10 mouse cellular contexts compared by ENCODE assay signal in the genomic region with DNA sequence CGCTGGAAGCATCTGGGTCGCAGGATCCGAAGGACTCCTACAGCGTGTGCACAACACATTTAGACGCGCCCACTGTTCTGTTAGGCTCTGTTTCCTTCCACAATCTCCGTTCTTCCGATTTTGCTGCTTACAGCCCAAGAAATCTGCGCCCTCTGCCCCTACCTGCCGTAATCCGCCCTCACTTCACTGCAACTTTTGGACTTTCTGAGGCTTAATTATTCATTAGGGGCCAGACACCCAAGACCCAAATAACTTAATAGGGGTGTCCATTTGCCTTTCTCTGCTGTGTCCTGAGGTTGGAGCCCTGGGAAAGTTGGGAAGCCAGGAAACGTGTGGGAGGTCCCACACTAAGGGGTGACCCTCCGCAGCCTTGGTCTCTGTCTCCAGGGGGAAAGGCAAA. TPM values are rescaled to one million over a fixed set of nuclear protein-coding genes. Genes with fewer than 3 reads are reported as not detected.
DNase-seq lines count a peak whose midpoint lies in the region; ATAC-seq and TF ChIP-seq lines count a peak whose summit lies in the region.
"Had no signal": no experiment of that assay in that cellular context is flagged by ENCODE, and none has a peak within 500 bp of the region (broad histone marks: within the 10 kb centered on the region; RNA-seq: fewer than 3 reads in every experiment).

No protein-coding gene starts in this region.

- H3K4me2 ChIP-seq in forebrain, embryonic 11.5 days (ENCODE audit: low read depth, low read length, severe bottlenecking), result peak overlapping the region; percentile 82; the same call in 1 of the 2 replicates
- H3K4me2 ChIP-seq in forebrain, embryonic 14.5 days (ENCODE audit: low read length), result no peak overlapping the region; the same call in 1 of the 2 replicates
- peak overlapping the region; percentile 89 for H3K4me2 ChIP-seq in hindbrain, postnatal 0 days (ENCODE audit: low read depth, low read length)
- H3K4me2 ChIP-seq in liver, embryonic 15.5 days, result peak overlapping the region; percentile 84

- ATAC-seq in forebrain, embryonic 11.5 days (replicated peaks; ENCODE audit: low FRiP score), result no peak
- no peak for ATAC-seq in forebrain, embryonic 14.5 days
- peak; percentile 41 for ATAC-seq in CD4-positive, CD25-positive, alpha-beta regulatory T cell, adult 4 months
- no peak for ATAC-seq in hindbrain, postnatal 0 days
- ATAC-seq in liver, embryonic 15.5 days (ENCODE audit: insufficient read depth), result no peak
- no peak for ATAC-seq in monocyte, adult 5-6 weeks (replicated peaks; ENCODE audit: insufficient number of reproducible peaks, low FRiP score, low TSS enrichment, poor library complexity, severe bottlenecking)

- peaks cover 20% of the 10 kb centered on the region; the same call in 1 of the 2 replicates for H3K27me3 ChIP-seq in forebrain, embryonic 11.5 days (ENCODE audit: control insufficient read depth, insufficient read depth, low read length)
- peaks cover 9% of the 10 kb centered on the region; the same call in 1 of the 2 replicates for H3K27me3 ChIP-seq in forebrain, embryonic 14.5 days (replicated peaks; ENCODE audit: control insufficient read depth, insufficient read depth, low read length)
- H3K27me3 ChIP-seq in hindbrain, postnatal 0 days (ENCODE audit: insufficient read depth, low read length), result 0 out of 2 replicates have a peak, but pooled peaks cover 6% of the 10 kb centered on the region
- H3K27me3 ChIP-seq in liver, embryonic 15.5 days, result peaks cover 55% of the 10 kb centered on the region

- H3K36me3 ChIP-seq in forebrain, embryonic 11.5 days (ENCODE audit: control insufficient read depth, insufficient read depth, low read length), result no peaks in the 10 kb centered on the region
- no peaks in the 10 kb centered on the region for H3K36me3 ChIP-seq in forebrain, embryonic 14.5 days (ENCODE audit: control insufficient read depth, insufficient read depth, low read length)
- H3K36me3 ChIP-seq in hindbrain, postnatal 0 days (ENCODE audit: insufficient read depth, low read length), result no peaks in the 10 kb centered on the region
- H3K36me3 ChIP-seq in liver, embryonic 15.5 days (replicated peaks), result peaks cover 21% of the 10 kb centered on the region

- no peak overlapping the region for H3K27ac ChIP-seq in forebrain, embryonic 11.5 days (ENCODE audit: low read depth, low read length)
- no peak overlapping the region for H3K27ac ChIP-seq in forebrain, embryonic 14.5 days (ENCODE audit: low read depth, low read length)
- H3K27ac ChIP-seq in hindbrain, postnatal 0 days, result no peak overlapping the region
- H3K27ac ChIP-seq in liver, embryonic 15.5 days (replicated peaks), result peak overlapping the region; percentile 68; the same call in 1 of the 2 replicates
- no peak overlapping the region for H3K27ac ChIP-seq in layer of hippocampus, adult 2 months

- peak overlapping the region; percentile 36; the same call in 1 of the 2 replicates for H3K4me3 ChIP-seq in forebrain, embryonic 11.5 days (ENCODE audit: low read depth, low read length)
- H3K4me3 ChIP-seq in forebrain, embryonic 14.5 days (ENCODE audit: low read depth, low read length), result no peak overlapping the region
- H3K4me3 ChIP-seq in hindbrain, postnatal 0 days (ENCODE audit: low read length), result no peak overlapping the region
- peak overlapping the region; percentile 61 for H3K4me3 ChIP-seq in liver, embryonic 15.5 days (replicated peaks)
- H3K4me3 ChIP-seq in layer of hippocampus, adult 2 months, result no peak overlapping the region

- H3K9ac ChIP-seq in forebrain, embryonic 11.5 days (ENCODE audit: low read length), result no peak overlapping the region
- no peak overlapping the region for H3K9ac ChIP-seq in forebrain, embryonic 14.5 days (ENCODE audit: low read length)
- no peak overlapping the region for H3K9ac ChIP-seq in hindbrain, postnatal 0 days (replicated peaks; ENCODE audit: low read length)
- peak overlapping the region; percentile 54 for H3K9ac ChIP-seq in liver, embryonic 15.5 days

- no peak for DNase-seq in forebrain, embryonic 11.5 days (ENCODE audit: low spot score)
- no peak for DNase-seq in forebrain, embryonic 14.5 days (ENCODE audit: low spot score)
- DNase-seq in hindbrain, postnatal 0 days (ENCODE audit: low spot score), result no peak
- DNase-seq in layer of hippocampus, adult 2 months (ENCODE audit: low spot score in 2 of 2), result no peak
- DNase-seq in gastrocnemius, postnatal 25 days, result no peak

- WGBS in forebrain, embryonic 11.5 days, result 49% methylated on average over 13 of the region's 13 CpGs
- WGBS in forebrain, embryonic 14.5 days, result 45% methylated on average over 13 of the region's 13 CpGs
- 55% methylated on average over 13 of the region's 13 CpGs for WGBS in hindbrain, postnatal 0 days
- WGBS in liver, embryonic 15.5 days (ENCODE audit: insufficient replicate concordance), result 35% methylated on average over 13 of the region's 13 CpGs

- H3K4me1 ChIP-seq in forebrain, embryonic 11.5 days (replicated peaks; ENCODE audit: control insufficient read depth, insufficient read depth, low read length), result peaks cover 4% of the 10 kb centered on the region; the same call in 1 of the 2 replicates
- peaks cover 8% of the 10 kb centered on the region; the same call in 1 of the 2 replicates for H3K4me1 ChIP-seq in forebrain, embryonic 14.5 days (ENCODE audit: control insufficient read depth, insufficient read depth, low read length)
- 0 out of 2 replicates have a peak, but pooled peaks cover 3% of the 10 kb centered on the region for H3K4me1 ChIP-seq in hindbrain, postnatal 0 days (ENCODE audit: insufficient read depth, low read length)
- peaks cover 55% of the 10 kb centered on the region for H3K4me1 ChIP-seq in liver, embryonic 15.5 days (replicated peaks)

- no peaks in the 10 kb centered on the region for H3K9me3 ChIP-seq in forebrain, embryonic 11.5 days (ENCODE audit: control insufficient read depth, low read length)
- H3K9me3 ChIP-seq in forebrain, embryonic 14.5 days (replicated peaks; ENCODE audit: control insufficient read depth, low read length), result no peaks in the 10 kb centered on the region
- H3K9me3 ChIP-seq in hindbrain, postnatal 0 days (ENCODE audit: low read length), result no peaks in the 10 kb centered on the region
- H3K9me3 ChIP-seq in liver, embryonic 15.5 days (replicated peaks), result no peaks in the 10 kb centered on the region

- no peak for TF ChIP-seq CTCF in hindbrain, postnatal 0 days (IDR thresholded peaks at IDR 0.05; ENCODE audit: low read depth)
- TF ChIP-seq CTCF in layer of hippocampus, adult 2 months (conservative IDR thresholded peaks at IDR 0.05), result no peak

RNA-seq across cellular contexts. Expression of gene Aqp3, which starts 0.6 kb away (rescaled TPM):
- 1.6 and 2.1 TPM in 2 replicates for polyA plus RNA-seq in forebrain, embryonic 11.5 days (2014; fragmentation: Nextera tagmentation; extraction: Ambion mirVana)
- polyA plus RNA-seq in forebrain, embryonic 14.5 days (2014; fragmentation: Nextera tagmentation; extraction: Ambion mirVana), result not detected in 2 replicates
- 10 to 100 TPM in 1 of 2 experiments, 1 to 10 TPM in 1; 8.3 to 13.9 TPM for polyA plus RNA-seq in CD4-positive, CD25-positive, alpha-beta regulatory T cell, adult 4 months (2017; shearing (Covaris generic))
- total RNA-seq in hindbrain, postnatal 0 days (2014; rRNA removed), result 0.16 and 0.65 TPM in 2 replicates
- polyA plus RNA-seq in hindbrain, postnatal 0 days (2015; fragmentation: Nextera tagmentation; extraction: Ambion mirVana), result 0.19 and 0.29 TPM in 2 replicates
- polyA plus RNA-seq in liver, embryonic 15.5 days (2015; fragmentation: Nextera tagmentation; extraction: Ambion mirVana), result 12.3 and 12.8 TPM in 2 replicates
- total RNA-seq in layer of hippocampus, adult 2 months (2021), result not detected
- 0.38 to 1.4 TPM in 2 of 3 replicates, not detected in the other for total RNA-seq in monocyte, adult 5-6 weeks (2017)
- total RNA-seq in gastrocnemius, postnatal 25 days (2021), result not detected
- total RNA-seq: common myeloid progenitor, adult 5-6 weeks; heart, postnatal 25 days had no signal

RNA-seq across cellular contexts. Expression of gene Nol6, which starts 26.9 kb away (rescaled TPM):
- 30.9 and 31.6 TPM in 2 replicates for polyA plus RNA-seq in forebrain, embryonic 11.5 days (2014; fragmentation: Nextera tagmentation; extraction: Ambion mirVana)
- 23.8 and 32.6 TPM in 2 replicates for polyA plus RNA-seq in forebrain, embryonic 14.5 days (2014; fragmentation: Nextera tagmentation; extraction: Ambion mirVana)
- 10 to 100 TPM; 14.6 to 29.2 TPM for polyA plus RNA-seq in CD4-positive, CD25-positive, alpha-beta regulatory T cell, adult 4 months (2017; shearing (Covaris generic))
- 67.2 and 70.2 TPM in 2 replicates for total RNA-seq in hindbrain, postnatal 0 days (2014; rRNA removed)
- 28.4 and 32.4 TPM in 2 replicates for polyA plus RNA-seq in hindbrain, postnatal 0 days (2015; fragmentation: Nextera tagmentation; extraction: Ambion mirVana)
- 9.2 and 9.7 TPM in 2 replicates for polyA plus RNA-seq in liver, embryonic 15.5 days (2015; fragmentation: Nextera tagmentation; extraction: Ambion mirVana)
- 100 to 1,000 TPM; 105 to 113 TPM for total RNA-seq in layer of hippocampus, adult 2 months (2021)
- 18.0 to 23.8 TPM (median 22.2 TPM) in 3 replicates for total RNA-seq in monocyte, adult 5-6 weeks (2017)
- total RNA-seq in gastrocnemius, postnatal 25 days (2021), result 10 to 100 TPM; 13.4 to 13.5 TPM

RNA-seq across cellular contexts. Expression of gene Ube2r2, which starts 38.2 kb away (rescaled TPM):
- 97.3 and 105 TPM in 2 replicates for polyA plus RNA-seq in forebrain, embryonic 11.5 days (2014; fragmentation: Nextera tagmentation; extraction: Ambion mirVana)
- 63.2 and 74.3 TPM in 2 replicates for polyA plus RNA-seq in forebrain, embryonic 14.5 days (2014; fragmentation: Nextera tagmentation; extraction: Ambion mirVana)
- polyA plus RNA-seq in CD4-positive, CD25-positive, alpha-beta regulatory T cell, adult 4 months (2017; shearing (Covaris generic)), result 10 to 100 TPM; 29.8 to 33.1 TPM
- 27.2 and 30.2 TPM in 2 replicates for total RNA-seq in hindbrain, postnatal 0 days (2014; rRNA removed)
- 47.5 and 47.9 TPM in 2 replicates for polyA plus RNA-seq in hindbrain, postnatal 0 days (2015; fragmentation: Nextera tagmentation; extraction: Ambion mirVana)
- polyA plus RNA-seq in liver, embryonic 15.5 days (2015; fragmentation: Nextera tagmentation; extraction: Ambion mirVana), result 45.4 and 47.8 TPM in 2 replicates
- total RNA-seq in layer of hippocampus, adult 2 months (2021), result 10 to 100 TPM; 77.3 to 81.1 TPM
- 34.8 to 50.0 TPM (median 44.1 TPM) in 3 replicates for total RNA-seq in monocyte, adult 5-6 weeks (2017)
- total RNA-seq in gastrocnemius, postnatal 25 days (2021), result 100 to 1,000 TPM; 105 to 110 TPM

RNA-seq across cellular contexts. Expression of gene Aqp7, which starts 49.4 kb away (rescaled TPM):
- polyA plus RNA-seq in forebrain, embryonic 11.5 days (2014; fragmentation: Nextera tagmentation; extraction: Ambion mirVana), result not detected in 2 replicates
- not detected in 2 replicates for polyA plus RNA-seq in forebrain, embryonic 14.5 days (2014; fragmentation: Nextera tagmentation; extraction: Ambion mirVana)
- polyA plus RNA-seq in CD4-positive, CD25-positive, alpha-beta regulatory T cell, adult 4 months (2017; shearing (Covaris generic)), result not detected
- total RNA-seq in hindbrain, postnatal 0 days (2014; rRNA removed), result not detected in 2 replicates
- polyA plus RNA-seq in hindbrain, postnatal 0 days (2015; fragmentation: Nextera tagmentation; extraction: Ambion mirVana), result 0.06 TPM in 1 of 2 replicates, not detected in the other
- polyA plus RNA-seq in liver, embryonic 15.5 days (2015; fragmentation: Nextera tagmentation; extraction: Ambion mirVana), result 0.79 and 1.2 TPM in 2 replicates
- under 1 TPM in 1 of 2 experiments, not detected in 1; 0.28 TPM for total RNA-seq in layer of hippocampus, adult 2 months (2021)
- not detected in 3 replicates for total RNA-seq in monocyte, adult 5-6 weeks (2017)
- total RNA-seq in gastrocnemius, postnatal 25 days (2021), result 10 to 100 TPM; 12.6 to 13.5 TPM
- total RNA-seq: common myeloid progenitor, adult 5-6 weeks had no signal

Comparison
In these comparisons a context has a peak if more than half of its experiments do, and no peak if none do; other contexts are left out.
1. H3K4me3 ChIP-seq: peak in forebrain, embryonic 11.5 days (single experiment) and liver, embryonic 15.5 days (single experiment); none in forebrain, embryonic 14.5 days (single experiment), hindbrain, postnatal 0 days (single experiment) and layer of hippocampus, adult 2 months (single experiment).